Mouse (Mus musculus) layer of hippocampus, adult 9-11 months (tissue): Measurements from ENCODE around the gene Slc50a1.
A peak's percentile ranks its signal among the peaks of the same experiment; 100 is the strongest.

Source experiments
- DNase-seq: peaks from one replicate; pipeline ENCODE4 v3.0.0; 2022

Slc50a1 gene

GRCm38 (mm10) chr3:89259076-89259475 lies 11.3 kb downstream of the Slc50a1 start, which contains the start of gene Dpm3:
Dpm3 (plus strand) TSS chr3:89259358.
- DNase-seq, result no peak

- no peak for DNase-seq
Measured at GRCm38 (mm10) chr3:89256177-89256576, 14.2 kb downstream of the Slc50a1 start.

GRCm38 (mm10) chr3:89254994-89255393 lies 15.4 kb downstream of the Slc50a1 start:
- no peak for DNase-seq

GRCm38 (mm10) chr3:89251365-89251895 lies 18.9 kb downstream of the Slc50a1 start:
- no peak for DNase-seq

- no peak for DNase-seq
Measured at GRCm38 (mm10) chr3:89250435-89251040, 19.8 kb downstream of the Slc50a1 start.

GRCm38 (mm10) chr3:89247466-89247865 lies 22.9 kb downstream of the Slc50a1 start:
- DNase-seq, result no peak

- peak; percentile 91 for DNase-seq
Measured at GRCm38 (mm10) chr3:89246261-89247100, 23.9 kb downstream of the Slc50a1 start, which contains the start of gene Trim46. Trim46 (minus strand) TSS chr3:89246309.

- peak; percentile 80 for DNase-seq
Measured at GRCm38 (mm10) chr3:89245688-89246171, 24.6 kb downstream of the Slc50a1 start, which contains the start of gene Krtcap2. Krtcap2 (plus strand) TSS chr3:89245966.

- peak; percentile 80 for DNase-seq
Measured at GRCm38 (mm10) chr3:89244982-89245687, 25.2 kb downstream of the Slc50a1 start.

GRCm38 (mm10) chr3:89244158-89244981 lies 26.0 kb downstream of the Slc50a1 start:
- DNase-seq, result no peak

GRCm38 (mm10) chr3:89243609-89244008 lies 26.8 kb downstream of the Slc50a1 start:
- no peak for DNase-seq

- DNase-seq, result no peak
Measured at GRCm38 (mm10) chr3:89242331-89242895, 28.0 kb downstream of the Slc50a1 start.

- DNase-seq, result no peak
Measured at GRCm38 (mm10) chr3:89238494-89238893, 31.9 kb downstream of the Slc50a1 start.

GRCm38 (mm10) chr3:89237682-89238081 lies 32.7 kb downstream of the Slc50a1 start:
- DNase-seq, result no peak

- no peak for DNase-seq
Measured at GRCm38 (mm10) chr3:89236516-89236915, 33.9 kb downstream of the Slc50a1 start.

- DNase-seq, result no peak
Measured at GRCm38 (mm10) chr3:89233562-89234110, 36.7 kb downstream of the Slc50a1 start.

- no peak for DNase-seq
Measured at GRCm38 (mm10) chr3:89232614-89233013, 37.8 kb downstream of the Slc50a1 start.

GRCm38 (mm10) chr3:89231772-89232275 lies 38.5 kb downstream of the Slc50a1 start:
- DNase-seq, result no peak

GRCm38 (mm10) chr3:89231345-89231744 lies 39.0 kb downstream of the Slc50a1 start:
- DNase-seq, result no peak

- DNase-seq, result no peak
Measured at GRCm38 (mm10) chr3:89230561-89230960, 39.8 kb downstream of the Slc50a1 start.

- DNase-seq, result no peak
Measured at GRCm38 (mm10) chr3:89229276-89229675, 41.1 kb downstream of the Slc50a1 start.
